Mouse (Mus musculus) stomach, postnatal 0 days (tissue): ENCODE data around the gene Myo10. TPM values are rescaled to one million over a fixed set of nuclear protein-coding genes. Genes with fewer than 3 reads are reported as not detected.

ENCODE experiments used
- ATAC-seq: fragments of 200-750 bp; cut with Nextera tagmentation; 2 replicates; pipeline ENCODE4 v1.8.0; 2017; ENCODE audit not compliant: low FRiP score, low TSS enrichment
- DNase-seq: peaks from one replicate; pipeline ENCODE4 v3.0.0-alpha.2; 2016; ENCODE audit warnings: low spot score
- H3K27ac ChIP-seq: fragments of 300-500 bp; sonication (generic); replicated peaks from 2 replicates; pipeline ENCODE4 v1.5.1; 2014; ENCODE audit warnings: mild to moderate bottlenecking, control low read depth
- H3K27me3 ChIP-seq: fragments of 300-500 bp; sonication (generic); 2 replicates; pipeline ENCODE4 v1.6.1; 2014; ENCODE audit warnings: low read length; ENCODE audit not compliant: control insufficient read depth, insufficient read depth
- H3K36me3 ChIP-seq: fragments of 300-500 bp; sonication (generic); 2 replicates; pipeline ENCODE4 v1.6.1; 2014; ENCODE audit warnings: low read length, mixed read lengths; ENCODE audit not compliant: control insufficient read depth, insufficient read depth
- H3K4me1 ChIP-seq: fragments of 300-500 bp; sonication (generic); replicated peaks from 2 replicates; pipeline ENCODE4 v1.6.1; 2014; ENCODE audit warnings: antibody characterized with exemption; ENCODE audit not compliant: control insufficient read depth, insufficient read depth
- H3K4me2 ChIP-seq: fragments of 300-500 bp; sonication (generic); replicated peaks from 2 replicates; pipeline ENCODE4 v1.6.1; 2014; ENCODE audit warnings: low read depth, mild to moderate bottlenecking, control low read depth, moderate library complexity
- H3K4me3 ChIP-seq: fragments of 300-500 bp; sonication (generic); 2 replicates; pipeline ENCODE4 v1.5.1; 2014; ENCODE audit warnings: low read depth, low read length, control low read depth
- H3K9ac ChIP-seq: fragments of 300-500 bp; sonication (generic); 2 replicates; pipeline ENCODE4 v1.6.1; 2014; ENCODE audit warnings: mild to moderate bottlenecking, low read length, control low read depth, mixed read lengths
- H3K9me3 ChIP-seq: fragments of 300-500 bp; sonication (generic); 2 replicates; pipeline ENCODE4 v1.6.1; 2016; ENCODE audit warnings: low read length; ENCODE audit not compliant: control insufficient read depth
- CTCF ChIP-seq: IDR thresholded peaks from 2 replicates; pipeline ENCODE4 v1.5.1; 2016; ENCODE audit warnings: antibody characterized with exemption, low read depth, mild to moderate bottlenecking, moderate library complexity
- EP300 ChIP-seq: optimal IDR thresholded peaks from 2 replicates; pipeline ENCODE3; 2016; ENCODE audit warnings: antibody characterized with exemption
- WGBS: fragments of 180-500 bp; shearing (Covaris S2); extraction: QIAGEN DNeasy Blood & Tissue Kit; methylation state at CpG from one replicate; pipeline ENCODE4 v1.1.7; 2014; 5-methylcytosine and 5-hydroxymethylcytosine counted together
- polyA plus RNA-seq: library from polyadenylated mRNA; unstranded; fragments of >200 nt; fragmentation: Nextera tagmentation; extraction: Ambion mirVana; gene quantifications from 2 replicates; pipeline ENCODE4 v1.2.1, GENCODE M21; 2015

The Myo10 gene
- polyA plus RNA-seq, 1 experiment from 2014 or later = 15.8 TPM

GRCm38 (mm10) chr15:25674932-25675250, 52.6 kb downstream of the Myo10 start:
- Histone ChIP-seq H3K27ac (no peak overlapping the region), H3K9ac (no peak overlapping the region), H3K4me1 (peaks cover 12% of the 10 kb centered on the region), H3K36me3 (no peaks in the 10 kb centered on the region), H3K9me3 (no peaks in the 10 kb centered on the region), H3K4me2 (no peak overlapping the region), H3K4me3 (no peak overlapping the region), H3K27me3 (no peaks in the 10 kb centered on the region)
- TF ChIP-seq CTCF = no peak
- no peak for TF ChIP-seq EP300
- DNase-seq = no peak
- ATAC-seq = no peak
- 82% methylated on average over 4 of the region's 4 CpGs for WGBS

GRCm38 (mm10) chr15:25675359-25675758, 53.0 kb downstream of the Myo10 start:
- ATAC-seq (no peak), DNase-seq (no peak)
- H3K27ac ChIP-seq = no peak overlapping the region
- H3K36me3 ChIP-seq = no peaks in the 10 kb centered on the region
- no peak overlapping the region for H3K9ac ChIP-seq
- H3K4me1 ChIP-seq = peaks cover 12% of the 10 kb centered on the region
- no peak for TF ChIP-seq EP300
- TF ChIP-seq CTCF = no peak
- 94% methylated on average over 11 of the region's 11 CpGs for WGBS
- H3K4me3 ChIP-seq = no peak overlapping the region
- no peak overlapping the region for H3K4me2 ChIP-seq
- H3K27me3 ChIP-seq = no peaks in the 10 kb centered on the region
- no peaks in the 10 kb centered on the region for H3K9me3 ChIP-seq

- ATAC-seq = no peak
- no peak for DNase-seq
- H3K36me3 ChIP-seq = no peaks in the 10 kb centered on the region
- no peaks in the 10 kb centered on the region for H3K9me3 ChIP-seq
- H3K9ac ChIP-seq = no peak overlapping the region
- H3K4me3 ChIP-seq = no peak overlapping the region
- H3K27ac ChIP-seq = no peak overlapping the region
- TF ChIP-seq EP300 = no peak
- TF ChIP-seq CTCF = no peak
- peaks cover 12% of the 10 kb centered on the region for H3K4me1 ChIP-seq
- no peaks in the 10 kb centered on the region for H3K27me3 ChIP-seq
- 59% methylated on average over 13 of the region's 13 CpGs for WGBS
- H3K4me2 ChIP-seq = no peak overlapping the region
These were observed 53.9 kb downstream of the Myo10 start for GRCm38 (mm10) chr15:25676056-25676785.

GRCm38 (mm10) chr15:25679081-25679480, 56.8 kb downstream of the Myo10 start:
- Histone ChIP-seq H3K4me1 (peaks cover 10% of the 10 kb centered on the region), H3K27ac (no peak overlapping the region), H3K4me2 (no peak overlapping the region), H3K36me3 (no peaks in the 10 kb centered on the region), H3K9ac (no peak overlapping the region), H3K4me3 (no peak overlapping the region), H3K27me3 (no peaks in the 10 kb centered on the region), H3K9me3 (no peaks in the 10 kb centered on the region)
- ATAC-seq = no peak
- 36% methylated on average over 3 of the region's 3 CpGs for WGBS
- TF ChIP-seq CTCF (no peak), EP300 (no peak)
- no peak for DNase-seq

GRCm38 (mm10) chr15:25679616-25680015, 57.3 kb downstream of the Myo10 start:
- Histone ChIP-seq H3K9ac (no peak overlapping the region), H3K36me3 (no peaks in the 10 kb centered on the region), H3K9me3 (no peaks in the 10 kb centered on the region), H3K4me3 (no peak overlapping the region), H3K4me1 (peaks cover 10% of the 10 kb centered on the region), H3K27me3 (no peaks in the 10 kb centered on the region), H3K27ac (no peak overlapping the region), H3K4me2 (no peak overlapping the region)
- ATAC-seq (no peak), DNase-seq (no peak)
- WGBS = 75% methylated on average over 4 of the region's 4 CpGs
- TF ChIP-seq CTCF (no peak), EP300 (no peak)

- no peak overlapping the region for H3K4me2 ChIP-seq
- DNase-seq = no peak
- 45% methylated on average over 10 of the region's 10 CpGs for WGBS
These were observed 58.0 kb downstream of the Myo10 start for GRCm38 (mm10) chr15:25680269-25680818.

More at GRCm38 (mm10) chr15:25680269-25680818, 58.0 kb downstream of the Myo10 start:
- H3K4me3 ChIP-seq = no peak overlapping the region
- 0 out of 2 replicates have a peak, but pooled peaks have one; percentile 28 for ATAC-seq
- H3K27ac ChIP-seq = no peak overlapping the region
- H3K36me3 ChIP-seq = no peaks in the 10 kb centered on the region
- H3K9ac ChIP-seq = no peak overlapping the region
- H3K27me3 ChIP-seq = no peaks in the 10 kb centered on the region
- TF ChIP-seq CTCF (no peak), EP300 (no peak)
- H3K9me3 ChIP-seq = no peaks in the 10 kb centered on the region
- peaks cover 10% of the 10 kb centered on the region for H3K4me1 ChIP-seq
